Mouse (Mus musculus): Measurements from ENCODE around the gene Enpep.

DNA sequence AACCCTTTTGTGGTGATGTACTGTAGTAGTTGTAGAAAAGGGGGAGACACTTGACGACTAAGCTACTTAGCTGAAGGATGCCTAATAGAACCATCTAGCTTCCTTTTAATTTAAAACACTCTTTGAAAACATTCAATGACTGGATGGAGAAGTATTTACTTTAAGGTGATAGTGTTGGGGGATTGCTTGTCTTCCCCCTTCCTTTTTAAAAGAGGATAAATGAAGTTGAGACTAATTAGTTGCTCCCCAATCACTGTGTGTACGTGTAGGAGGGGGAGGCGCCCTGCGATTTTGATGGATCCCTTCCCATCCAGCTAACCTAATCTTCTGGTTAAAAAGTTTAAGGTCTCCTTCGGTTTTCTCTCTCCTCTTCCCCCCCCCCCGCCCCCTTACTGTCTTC, 109.1 kb downstream of the Enpep start:
- TF ChIP-seq POLR2A (IDR thresholded peaks at IDR 0.05; ENCODE audit: insufficient read depth, low read length) (no peak), CTCF (IDR thresholded peaks at IDR 0.05; ENCODE audit: low read depth, low read length) (no peak), EP300 (IDR thresholded peaks at IDR 0.05; ENCODE audit: insufficient read depth, low read depth, low read length) (no peak)
